Mouse (Mus musculus) heart, adult 2 months (tissue): ENCODE results near the gene Get4.

ENCODE experiments used
- CTCF ChIP-seq: fragments of 200-600 bp; IDR thresholded peaks from 2 replicates; pipeline ENCODE4 v1.8.1; 2022; ENCODE audit warnings: antibody characterized with exemption, mild to moderate bottlenecking, moderate library complexity
- POLR2A ChIP-seq: fragments of 200-500 bp; IDR thresholded peaks from 2 replicates; pipeline ENCODE4 v1.6.1; 2011; ENCODE audit warnings: mild to moderate bottlenecking, low read depth, low read length, control low read depth; ENCODE audit not compliant: insufficient read depth

GRCm38 (mm10) chr5:139208871-139209684, 43.0 kb upstream of the Get4 start:
- TF ChIP-seq POLR2A (no peak), CTCF (peak; percentile 56)
